Mouse (Mus musculus): ENCODE data around the gene Vps45. TPM values are rescaled to one million over a fixed set of nuclear protein-coding genes. Genes with fewer than 3 reads are reported as not detected.
"Not testable (repeated sequence)": the region's sequence is repeated elsewhere in the genome, so short reads cannot be mapped to it uniquely, and the experiment has no call there.

Gene Vps45
- polyA plus RNA-seq, 1 experiment = 20.3 TPM

GRCm38 (mm10) chr3:96078711-96079110 lies 20.4 kb upstream of the Vps45 start:
- DNase-seq (ENCODE audit: low spot score) = no peak

- no peak for DNase-seq (ENCODE audit: low spot score)
These were observed 19.8 kb upstream of the Vps45 start for GRCm38 (mm10) chr3:96078066-96078465.

- no peak for DNase-seq (ENCODE audit: low spot score)
These were observed 14.7 kb upstream of the Vps45 start for GRCm38 (mm10) chr3:96072921-96073486.

- DNase-seq (ENCODE audit: low spot score) = no peak
These were observed 12.0 kb upstream of the Vps45 start for GRCm38 (mm10) chr3:96070241-96070640.

- DNase-seq (ENCODE audit: low spot score) = no peak
These were observed 11.3 kb upstream of the Vps45 start for GRCm38 (mm10) chr3:96069542-96069941.

GRCm38 (mm10) chr3:96069046-96069445 lies 10.8 kb upstream of the Vps45 start:
- no peak for DNase-seq (ENCODE audit: low spot score)

- DNase-seq (ENCODE audit: low spot score) = no peak
These were observed 8.5 kb upstream of the Vps45 start for GRCm38 (mm10) chr3:96066741-96067140.

GRCm38 (mm10) chr3:96065754-96066375 lies 7.6 kb upstream of the Vps45 start:
- no peak for DNase-seq (ENCODE audit: low spot score)

- no peak for DNase-seq (ENCODE audit: low spot score)
These were observed 6.9 kb upstream of the Vps45 start for GRCm38 (mm10) chr3:96065147-96065546.

- DNase-seq (ENCODE audit: low spot score) = no peak
These were observed 6.0 kb upstream of the Vps45 start for GRCm38 (mm10) chr3:96064217-96064616.

GRCm38 (mm10) chr3:96063299-96063698 lies 5.0 kb upstream of the Vps45 start:
- DNase-seq (ENCODE audit: low spot score) = no peak

GRCm38 (mm10) chr3:96060146-96060545 lies 1.9 kb upstream of the Vps45 start:
- no peak for DNase-seq (ENCODE audit: low spot score)

GRCm38 (mm10) chr3:96057747-96058204 lies 490 bp downstream of the Vps45 start:
- peak; percentile 73 for DNase-seq (ENCODE audit: low spot score)

- no peak for DNase-seq (ENCODE audit: low spot score)
These were observed 2.2 kb downstream of the Vps45 start for GRCm38 (mm10) chr3:96056031-96056430.

- DNase-seq (ENCODE audit: low spot score) = no peak
These were observed 3.0 kb downstream of the Vps45 start for GRCm38 (mm10) chr3:96055294-96055693.

GRCm38 (mm10) chr3:96051839-96052238 lies 6.4 kb downstream of the Vps45 start:
- no peak for DNase-seq (ENCODE audit: low spot score)

GRCm38 (mm10) chr3:96051186-96051585 lies 7.1 kb downstream of the Vps45 start:
- no peak for DNase-seq (ENCODE audit: low spot score)

GRCm38 (mm10) chr3:96050779-96051178 lies 7.5 kb downstream of the Vps45 start:
- no peak for DNase-seq (ENCODE audit: low spot score)

- DNase-seq (ENCODE audit: low spot score) = not testable (repeated sequence)
These were observed 13.7 kb downstream of the Vps45 start for GRCm38 (mm10) chr3:96044559-96044958.

- no peak for DNase-seq (ENCODE audit: low spot score)
These were observed 15.2 kb downstream of the Vps45 start for GRCm38 (mm10) chr3:96043104-96043503.

GRCm38 (mm10) chr3:96041079-96041478 lies 17.2 kb downstream of the Vps45 start:
- no peak for DNase-seq (ENCODE audit: low spot score)

GRCm38 (mm10) chr3:96040663-96041006 lies 17.6 kb downstream of the Vps45 start:
- DNase-seq (ENCODE audit: low spot score) = no peak

GRCm38 (mm10) chr3:96039857-96040662 lies 18.2 kb downstream of the Vps45 start:
- DNase-seq (ENCODE audit: low spot score) = no peak
